Mouse (Mus musculus) forebrain, embryonic 14.5 days (tissue): ENCODE results near the gene Tnfrsf14. TPM values are rescaled to one million over a fixed set of nuclear protein-coding genes. Genes with fewer than 3 reads are reported as not detected.

Source experiments
- ATAC-seq: fragments of 200-750 bp; cut with Nextera tagmentation; 2 replicates; pipeline ENCODE4 v1.8.0; 2017; ENCODE audit warnings: mild to moderate bottlenecking, moderate library complexity
- DNase-seq: peaks from one replicate; pipeline ENCODE4 v3.0.0-alpha.2; 2015; ENCODE audit warnings: low spot score
- H3K27ac ChIP-seq: fragments of 300-500 bp; sonication (generic); 2 replicates; pipeline ENCODE4 v1.5.1; 2014; ENCODE audit warnings: low read depth, mild to moderate bottlenecking, control low read depth, low read length, moderate library complexity
- H3K27me3 ChIP-seq: fragments of 300-500 bp; sonication (generic); replicated peaks from 2 replicates; pipeline ENCODE4 v1.6.1; 2014; ENCODE audit warnings: low read length, control low read depth, mixed read lengths; ENCODE audit not compliant: control insufficient read depth, insufficient read depth
- H3K36me3 ChIP-seq: fragments of 300-500 bp; sonication (generic); 2 replicates; pipeline ENCODE4 v1.6.1; 2014; ENCODE audit warnings: low read length, control low read depth; ENCODE audit not compliant: control insufficient read depth, insufficient read depth
- H3K4me1 ChIP-seq: fragments of 300-500 bp; sonication (generic); 2 replicates; pipeline ENCODE4 v1.6.1; 2014; ENCODE audit warnings: antibody characterized with exemption, low read length, control low read depth; ENCODE audit not compliant: control insufficient read depth, insufficient read depth
- H3K4me2 ChIP-seq: fragments of 300-500 bp; sonication (generic); 2 replicates; pipeline ENCODE4 v1.6.1; 2014; ENCODE audit warnings: mild to moderate bottlenecking, control low read depth, low read length
- H3K4me3 ChIP-seq: fragments of 300-500 bp; sonication (generic); 2 replicates; pipeline ENCODE4 v1.5.1; 2014; ENCODE audit warnings: low read depth, low read length, control low read depth
- H3K9ac ChIP-seq: fragments of 300-500 bp; sonication (generic); 2 replicates; pipeline ENCODE4 v1.6.1; 2014; ENCODE audit warnings: mild to moderate bottlenecking, low read length, control low read depth, moderate library complexity
- H3K9me3 ChIP-seq: fragments of 300-500 bp; sonication (generic); replicated peaks from 2 replicates; pipeline ENCODE4 v1.6.1; 2016; ENCODE audit warnings: low read length, control low read depth, mixed read lengths; ENCODE audit not compliant: control insufficient read depth
- WGBS: fragments of 180-500 bp; shearing (Covaris S2); extraction: QIAGEN DNeasy Blood & Tissue Kit; methylation state at CpG from one replicate; pipeline ENCODE4 v1.1.7; 2014; 5-methylcytosine and 5-hydroxymethylcytosine counted together
- polyA plus RNA-seq: library from polyadenylated mRNA; unstranded; fragments of >200 nt; fragmentation: Nextera tagmentation; extraction: Ambion mirVana; gene quantifications from 2 replicates; pipeline ENCODE4 v1.2.1, GENCODE M21; 2014

Tnfrsf14 gene
- polyA plus RNA-seq, 1 experiment from 2014 or later = not detected

- DNase-seq (peak; percentile 98), ATAC-seq (peak; percentile 98)
- Histone ChIP-seq H3K27ac (peak overlapping the region; percentile 55; the same call in 1 of the 2 replicates), H3K4me3 (peak overlapping the region; percentile 27), H3K9ac (peak overlapping the region; percentile 61), H3K9me3 (no peaks in the 10 kb centered on the region), H3K4me2 (peak overlapping the region; percentile 52), H3K36me3 (no peaks in the 10 kb centered on the region), H3K27me3 (no peaks in the 10 kb centered on the region), H3K4me1 (no peaks in the 10 kb centered on the region)
- WGBS = 10% methylated on average over 18 of the region's 18 CpGs
Observed at GRCm38 (mm10) chr4:154877864-154878548, 50.4 kb downstream of the Tnfrsf14 start.

GRCm38 (mm10) chr4:154873186-154873585 is 55.2 kb downstream of the Tnfrsf14 start:
- Histone ChIP-seq H3K27me3 (peaks cover 2% of the 10 kb centered on the region; the same call in 1 of the 2 replicates), H3K4me2 (no peak overlapping the region), H3K4me3 (no peak overlapping the region), H3K36me3 (no peaks in the 10 kb centered on the region), H3K9ac (no peak overlapping the region), H3K4me1 (0 out of 2 replicates have a peak, but pooled peaks cover 3% of the 10 kb centered on the region), H3K9me3 (no peaks in the 10 kb centered on the region), H3K27ac (no peak overlapping the region)
- 77% methylated on average over 6 of the region's 6 CpGs for WGBS
- no peak for DNase-seq
- ATAC-seq = no peak

Other genes starting within 250 kb of the Tnfrsf14 start
- gene Ttc34, start 91.1 kb downstream of the Tnfrsf14 start, polyA plus RNA-seq = 0.85 and 1.5 TPM in 2 replicates
- gene Mmel1, start 59.0 kb downstream of the Tnfrsf14 start, polyA plus RNA-seq = 0.13 and 0.37 TPM in 2 replicates
- gene Fam213b, start 29.4 kb downstream of the Tnfrsf14 start, polyA plus RNA-seq = 40.3 and 45.9 TPM in 2 replicates
- 73.0 and 86.0 TPM in 2 replicates for gene Hes5, start 32.4 kb upstream of the Tnfrsf14 start, polyA plus RNA-seq
- gene Pank4, start 35.6 kb upstream of the Tnfrsf14 start, polyA plus RNA-seq = 34.6 and 38.9 TPM in 2 replicates
- gene Plch2, start 128.2 kb upstream of the Tnfrsf14 start, polyA plus RNA-seq = 6.2 and 7.4 TPM in 2 replicates
- gene Pex10, start 138.5 kb upstream of the Tnfrsf14 start, polyA plus RNA-seq = 4.2 and 4.9 TPM in 2 replicates
- 161 and 163 TPM in 2 replicates for gene Rer1, start 157.8 kb upstream of the Tnfrsf14 start, polyA plus RNA-seq
- 7.1 and 10.6 TPM in 2 replicates for gene Morn1, start 158.0 kb upstream of the Tnfrsf14 start, polyA plus RNA-seq